Mouse (Mus musculus): ENCODE data around the gene Dnmbp. TPM values are rescaled to one million over a fixed set of nuclear protein-coding genes. Genes with fewer than 3 reads are reported as not detected.

The Dnmbp gene
- polyA plus RNA-seq, 1 experiment from 2014 or later, result 17.3 TPM

DNA sequence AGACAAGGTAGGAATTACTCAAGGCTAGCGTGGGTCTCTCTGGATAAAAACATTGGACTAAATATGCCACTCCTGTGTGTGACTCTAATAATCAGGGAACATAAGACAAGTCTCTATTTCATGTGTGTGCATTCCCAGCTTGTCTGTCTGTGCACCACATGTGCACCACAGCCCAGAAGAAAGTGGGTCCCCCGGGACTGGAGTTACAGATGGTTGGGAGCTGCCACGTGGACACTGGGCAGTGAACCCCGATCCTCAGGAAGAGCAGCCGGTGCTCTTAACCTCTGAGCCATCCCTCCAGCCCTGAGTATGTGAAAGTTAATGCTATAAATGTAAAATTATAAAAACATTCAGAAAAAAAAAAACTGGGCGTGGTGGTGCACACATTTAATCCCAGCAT lies 22.2 kb downstream of the Dnmbp start:
- Histone ChIP-seq H3K4me1 (ENCODE audit: control insufficient read depth, insufficient read depth, low read length) (no peaks in the 10 kb centered on the region; the same call in 1 of the 2 replicates), H3K4me2 (ENCODE audit: low read depth, low read length) (no peak overlapping the region), H3K27me3 (ENCODE audit: control insufficient read depth, insufficient read depth, low read length) (no peaks in the 10 kb centered on the region), H3K4me3 (ENCODE audit: low read depth, low read length) (no peak overlapping the region), H3K27ac (replicated peaks; ENCODE audit: low read depth, low read length) (no peak overlapping the region), H3K36me3 (replicated peaks; ENCODE audit: control insufficient read depth, insufficient read depth, low read depth, low read length) (no peaks in the 10 kb centered on the region), H3K9ac (replicated peaks; ENCODE audit: low read length) (no peak overlapping the region), H3K9me3 (replicated peaks; ENCODE audit: control insufficient read depth, low read length) (no peaks in the 10 kb centered on the region)
- DNase-seq (ENCODE audit: low spot score) (no peak), ATAC-seq (replicated peaks; ENCODE audit: insufficient number of reproducible peaks, low FRiP score, low TSS enrichment, low read depth) (no peak)
- 79% methylated on average over 6 of the region's 6 CpGs for WGBS

DNA sequence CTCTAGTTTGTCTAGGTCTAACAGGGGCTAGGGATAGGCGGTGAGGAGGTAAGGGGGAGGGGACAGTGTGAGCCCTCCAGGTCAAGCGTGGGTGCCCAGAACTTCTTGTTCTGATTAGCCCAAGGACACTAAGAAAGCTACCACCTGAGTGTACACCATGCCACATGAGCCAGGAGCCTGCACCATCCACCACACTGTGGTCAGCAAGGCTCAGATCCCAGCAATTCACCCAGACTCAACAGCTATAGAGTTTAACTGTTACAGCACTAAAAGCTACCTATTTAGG lies 22.6 kb downstream of the Dnmbp start:
- Histone ChIP-seq H3K9ac (replicated peaks; ENCODE audit: low read length) (no peak overlapping the region), H3K4me2 (ENCODE audit: low read depth, low read length) (no peak overlapping the region), H3K9me3 (replicated peaks; ENCODE audit: control insufficient read depth, low read length) (no peaks in the 10 kb centered on the region), H3K4me1 (ENCODE audit: control insufficient read depth, insufficient read depth, low read length) (no peaks in the 10 kb centered on the region; the same call in 1 of the 2 replicates), H3K36me3 (replicated peaks; ENCODE audit: control insufficient read depth, insufficient read depth, low read depth, low read length) (no peaks in the 10 kb centered on the region), H3K4me3 (ENCODE audit: low read depth, low read length) (no peak overlapping the region), H3K27me3 (ENCODE audit: control insufficient read depth, insufficient read depth, low read length) (no peaks in the 10 kb centered on the region), H3K27ac (replicated peaks; ENCODE audit: low read depth, low read length) (no peak overlapping the region)
- 82% methylated on average over 2 of the region's 2 CpGs for WGBS
- no peak for ATAC-seq (replicated peaks; ENCODE audit: insufficient number of reproducible peaks, low FRiP score, low TSS enrichment, low read depth)
- no peak for DNase-seq (ENCODE audit: low spot score)

DNA sequence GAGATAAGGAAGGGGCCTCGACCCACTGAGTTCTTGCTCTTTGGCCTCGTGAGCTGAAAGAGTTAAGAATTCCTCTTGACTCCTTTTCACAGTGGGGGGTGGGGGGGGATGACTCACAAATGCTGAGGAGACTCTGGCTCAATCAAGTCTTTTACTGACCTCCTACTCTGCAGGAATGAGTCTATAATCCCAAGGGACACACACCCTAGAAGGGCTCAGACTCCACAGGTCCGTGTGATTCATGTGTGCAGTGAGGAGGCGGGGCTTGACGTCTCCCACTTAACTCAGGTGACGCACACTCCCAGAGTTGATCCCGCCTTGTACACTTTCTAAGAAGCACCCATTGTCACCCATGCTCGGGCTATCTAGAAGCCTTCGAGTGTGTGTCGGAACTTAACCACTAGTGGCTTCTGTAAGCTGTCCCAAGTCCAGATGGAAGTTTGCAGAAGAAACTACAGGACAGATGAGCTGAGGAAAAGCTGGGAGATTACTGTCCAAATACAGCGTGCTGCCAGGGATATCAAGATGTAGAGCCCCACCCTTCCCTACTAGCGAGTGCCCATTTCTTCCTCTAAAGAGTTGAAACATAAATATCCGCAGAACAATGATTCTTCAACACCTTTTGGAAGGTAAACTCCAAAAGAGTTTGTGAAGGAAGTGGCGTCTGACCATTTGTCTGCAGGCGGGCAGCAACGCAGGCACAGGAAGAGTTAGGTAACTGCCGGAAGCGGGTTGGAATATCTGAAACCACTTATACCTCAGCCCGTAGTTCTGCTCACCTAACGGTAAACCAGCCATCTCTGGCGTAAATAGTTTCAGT lies 23.2 kb downstream of the Dnmbp start:
- no peak overlapping the region for H3K27ac ChIP-seq (replicated peaks; ENCODE audit: low read depth, low read length)
- H3K9me3 ChIP-seq (replicated peaks; ENCODE audit: control insufficient read depth, low read length), result no peaks in the 10 kb centered on the region
- WGBS, result 71% methylated on average over 21 of the region's 21 CpGs
- no peak overlapping the region for H3K4me2 ChIP-seq (ENCODE audit: low read depth, low read length)
- H3K4me1 ChIP-seq (ENCODE audit: control insufficient read depth, insufficient read depth, low read length), result no peaks in the 10 kb centered on the region; the same call in 1 of the 2 replicates
- no peak for ATAC-seq (replicated peaks; ENCODE audit: insufficient number of reproducible peaks, low FRiP score, low TSS enrichment, low read depth)
- no peaks in the 10 kb centered on the region for H3K36me3 ChIP-seq (replicated peaks; ENCODE audit: control insufficient read depth, insufficient read depth, low read depth, low read length)
- no peak overlapping the region for H3K4me3 ChIP-seq (ENCODE audit: low read depth, low read length)
- H3K9ac ChIP-seq (replicated peaks; ENCODE audit: low read length), result no peak overlapping the region
- no peaks in the 10 kb centered on the region for H3K27me3 ChIP-seq (ENCODE audit: control insufficient read depth, insufficient read depth, low read length)
- DNase-seq (ENCODE audit: low spot score), result no peak

DNA sequence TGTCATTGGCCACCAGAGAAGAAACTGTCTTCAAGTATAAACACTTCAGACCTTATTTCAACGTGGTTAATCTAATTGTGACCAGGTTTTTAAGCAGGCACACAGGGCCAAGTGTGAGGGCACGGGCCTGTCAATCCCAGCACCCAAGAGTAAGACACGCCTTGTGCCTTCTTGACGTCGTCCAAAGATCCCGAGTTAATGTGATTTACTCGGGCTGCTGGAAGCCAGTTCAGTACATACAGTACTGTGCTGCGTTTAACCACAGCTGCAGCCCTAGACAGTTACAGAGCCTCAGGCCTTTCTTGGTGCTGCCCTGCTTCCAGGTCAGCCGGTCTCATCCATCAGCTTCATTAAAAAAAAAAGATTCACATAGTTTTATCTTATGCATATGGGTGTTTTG lies 24.6 kb downstream of the Dnmbp start:
- ATAC-seq (replicated peaks; ENCODE audit: insufficient number of reproducible peaks, low FRiP score, low TSS enrichment, low read depth), result no peak
- WGBS, result 60% methylated on average over 9 of the region's 9 CpGs
- no peak overlapping the region for H3K27ac ChIP-seq (replicated peaks; ENCODE audit: low read depth, low read length)

DNA sequence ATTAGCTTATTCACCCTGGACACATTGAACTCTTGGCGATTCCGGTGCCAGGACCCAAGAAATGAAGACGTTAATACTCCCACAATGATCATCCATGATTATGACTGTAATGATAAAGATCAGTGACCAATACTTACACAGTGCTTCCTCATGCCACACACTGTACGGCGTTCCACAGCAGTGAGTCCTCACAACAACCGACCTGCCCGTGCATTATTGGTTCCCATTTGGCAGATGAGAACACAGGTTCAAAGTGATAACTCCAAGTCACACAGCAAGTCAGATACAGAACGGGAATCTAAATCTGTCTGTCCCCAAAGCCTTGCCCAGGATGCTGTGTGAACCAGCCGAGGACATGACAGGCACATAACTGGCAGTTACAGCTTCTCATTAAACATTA lies 25.0 kb downstream of the Dnmbp start:
- H3K9me3 ChIP-seq (replicated peaks; ENCODE audit: control insufficient read depth, low read length), result no peaks in the 10 kb centered on the region
- H3K27me3 ChIP-seq (ENCODE audit: control insufficient read depth, insufficient read depth, low read length), result no peaks in the 10 kb centered on the region
- 89% methylated on average over 9 of the region's 9 CpGs for WGBS
- no peak overlapping the region for H3K27ac ChIP-seq (replicated peaks; ENCODE audit: low read depth, low read length)
- H3K4me1 ChIP-seq (ENCODE audit: control insufficient read depth, insufficient read depth, low read length), result no peaks in the 10 kb centered on the region
- H3K4me2 ChIP-seq (ENCODE audit: low read depth, low read length), result no peak overlapping the region
- DNase-seq (ENCODE audit: low spot score) (no peak), ATAC-seq (replicated peaks; ENCODE audit: insufficient number of reproducible peaks, low FRiP score, low TSS enrichment, low read depth) (no peak)
- no peaks in the 10 kb centered on the region for H3K36me3 ChIP-seq (replicated peaks; ENCODE audit: control insufficient read depth, insufficient read depth, low read depth, low read length)
- no peak overlapping the region for H3K9ac ChIP-seq (replicated peaks; ENCODE audit: low read length)
- H3K4me3 ChIP-seq (ENCODE audit: low read depth, low read length), result no peak overlapping the region

More for the DNA sequence above, 24.6 kb downstream of the Dnmbp start:
- H3K9ac ChIP-seq (replicated peaks; ENCODE audit: low read length), result no peak overlapping the region
- H3K4me3 ChIP-seq (ENCODE audit: low read depth, low read length), result no peak overlapping the region
- H3K4me2 ChIP-seq (ENCODE audit: low read depth, low read length), result no peak overlapping the region
- no peaks in the 10 kb centered on the region for H3K27me3 ChIP-seq (ENCODE audit: control insufficient read depth, insufficient read depth, low read length)
- H3K4me1 ChIP-seq (ENCODE audit: control insufficient read depth, insufficient read depth, low read length), result no peaks in the 10 kb centered on the region; the same call in 1 of the 2 replicates
- H3K9me3 ChIP-seq (replicated peaks; ENCODE audit: control insufficient read depth, low read length), result no peaks in the 10 kb centered on the region
- DNase-seq (ENCODE audit: low spot score), result no peak
- no peaks in the 10 kb centered on the region for H3K36me3 ChIP-seq (replicated peaks; ENCODE audit: control insufficient read depth, insufficient read depth, low read depth, low read length)

DNA sequence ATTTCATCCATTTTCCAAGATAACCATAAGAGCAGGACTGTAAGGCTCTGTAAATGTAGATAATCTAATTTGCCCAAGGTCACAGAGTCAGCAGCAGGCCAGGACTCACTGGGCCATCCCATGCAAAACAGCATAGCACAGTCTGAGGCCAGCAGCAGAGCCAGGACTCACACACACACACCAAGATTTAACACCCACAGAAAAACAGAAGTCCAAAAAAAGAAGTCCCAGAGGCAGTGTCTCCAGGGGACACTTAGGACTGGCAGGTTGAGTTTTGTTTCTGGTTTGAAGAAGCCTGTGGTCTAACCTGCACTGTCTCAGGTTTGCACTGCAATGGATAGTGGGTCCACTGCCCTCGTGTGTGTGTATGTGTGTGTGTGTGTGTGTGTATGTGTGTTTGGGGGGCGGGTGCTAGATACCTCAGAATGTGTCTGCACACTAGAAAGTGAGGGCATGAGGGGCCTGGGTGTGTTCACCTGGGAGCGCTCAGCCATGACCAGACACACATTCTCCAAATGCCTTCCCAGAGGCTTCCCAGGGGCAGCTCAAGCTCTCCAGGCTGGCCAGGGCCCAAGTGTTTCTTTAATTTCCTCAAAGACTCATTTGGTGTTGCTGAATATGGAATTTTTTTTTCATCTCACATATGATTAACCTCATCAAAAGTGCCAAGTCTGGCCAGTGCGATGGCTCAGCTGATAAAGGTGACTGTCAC lies 27.1 kb downstream of the Dnmbp start:
- Histone ChIP-seq H3K4me3 (ENCODE audit: low read depth, low read length) (no peak overlapping the region), H3K9ac (replicated peaks; ENCODE audit: low read length) (no peak overlapping the region), H3K36me3 (replicated peaks; ENCODE audit: control insufficient read depth, insufficient read depth, low read depth, low read length) (no peaks in the 10 kb centered on the region), H3K4me2 (ENCODE audit: low read depth, low read length) (no peak overlapping the region), H3K4me1 (ENCODE audit: control insufficient read depth, insufficient read depth, low read length) (no peaks in the 10 kb centered on the region), H3K27me3 (ENCODE audit: control insufficient read depth, insufficient read depth, low read length) (no peaks in the 10 kb centered on the region), H3K9me3 (replicated peaks; ENCODE audit: control insufficient read depth, low read length) (no peaks in the 10 kb centered on the region), H3K27ac (replicated peaks; ENCODE audit: low read depth, low read length) (no peak overlapping the region)
- 82% methylated on average over 4 of the region's 4 CpGs for WGBS
- ATAC-seq (replicated peaks; ENCODE audit: insufficient number of reproducible peaks, low FRiP score, low TSS enrichment, low read depth) (no peak), DNase-seq (ENCODE audit: low spot score) (no peak)

DNA sequence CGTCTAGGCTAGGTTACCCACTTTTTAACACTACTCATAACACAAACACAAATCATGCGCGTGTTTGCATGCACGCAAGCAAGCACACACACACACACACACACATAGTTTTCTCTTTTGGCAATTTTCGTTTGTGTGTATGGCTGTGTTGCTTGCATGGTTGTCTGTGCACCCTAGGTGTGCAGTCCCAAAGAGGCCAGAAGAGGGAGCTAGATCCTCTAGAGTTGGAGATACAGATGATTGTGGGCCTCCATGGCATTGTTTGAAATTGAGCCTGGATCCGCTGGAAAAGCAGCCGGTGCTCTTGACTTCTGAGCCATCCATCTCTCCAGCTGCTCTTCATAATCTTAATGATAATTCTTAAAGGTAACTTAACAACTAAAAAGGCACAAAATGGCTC lies 33.5 kb downstream of the Dnmbp start:
- WGBS, result 91% methylated on average over 7 of the region's 7 CpGs
- ATAC-seq (replicated peaks; ENCODE audit: insufficient number of reproducible peaks, low FRiP score, low TSS enrichment, low read depth) (no peak), DNase-seq (ENCODE audit: low spot score) (no peak)
- Histone ChIP-seq H3K4me1 (ENCODE audit: control insufficient read depth, insufficient read depth, low read length) (no peaks in the 10 kb centered on the region), H3K27ac (replicated peaks; ENCODE audit: low read depth, low read length) (no peak overlapping the region), H3K27me3 (ENCODE audit: control insufficient read depth, insufficient read depth, low read length) (no peaks in the 10 kb centered on the region), H3K36me3 (replicated peaks; ENCODE audit: control insufficient read depth, insufficient read depth, low read depth, low read length) (no peaks in the 10 kb centered on the region; the same call in none of the 2 replicates), H3K9ac (replicated peaks; ENCODE audit: low read length) (no peak overlapping the region), H3K4me3 (ENCODE audit: low read depth, low read length) (no peak overlapping the region), H3K4me2 (ENCODE audit: low read depth, low read length) (no peak overlapping the region), H3K9me3 (replicated peaks; ENCODE audit: control insufficient read depth, low read length) (no peaks in the 10 kb centered on the region)

DNA sequence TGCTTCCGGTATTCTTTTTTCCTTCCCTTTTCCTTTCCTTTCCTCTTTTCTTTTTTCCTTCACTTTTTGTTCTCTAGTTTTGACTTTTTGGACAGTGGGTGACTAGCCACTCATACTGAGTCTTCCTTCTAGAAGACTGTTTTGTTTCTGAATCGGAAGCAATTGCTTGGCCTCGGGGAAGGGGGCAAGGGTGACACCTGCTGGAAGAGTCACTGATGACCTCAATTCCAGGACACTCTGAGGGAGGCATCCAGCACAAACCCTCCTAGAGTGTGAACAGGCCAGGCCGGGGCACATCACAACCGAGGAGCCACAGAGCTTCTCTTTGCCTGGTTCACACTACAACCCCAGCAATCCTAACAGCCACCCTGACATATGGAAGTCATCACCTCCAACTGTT lies 34.0 kb downstream of the Dnmbp start:
- no peaks in the 10 kb centered on the region for H3K4me1 ChIP-seq (ENCODE audit: control insufficient read depth, insufficient read depth, low read length)
- no peak overlapping the region for H3K4me2 ChIP-seq (ENCODE audit: low read depth, low read length)
- no peaks in the 10 kb centered on the region for H3K9me3 ChIP-seq (replicated peaks; ENCODE audit: control insufficient read depth, low read length)
- DNase-seq (ENCODE audit: low spot score) (peak; percentile 51), ATAC-seq (replicated peaks; ENCODE audit: insufficient number of reproducible peaks, low FRiP score, low TSS enrichment, low read depth) (no peak)
- no peaks in the 10 kb centered on the region; the same call in none of the 2 replicates for H3K36me3 ChIP-seq (replicated peaks; ENCODE audit: control insufficient read depth, insufficient read depth, low read depth, low read length)
- no peak overlapping the region for H3K27ac ChIP-seq (replicated peaks; ENCODE audit: low read depth, low read length)
- H3K4me3 ChIP-seq (ENCODE audit: low read depth, low read length), result no peak overlapping the region
- H3K27me3 ChIP-seq (ENCODE audit: control insufficient read depth, insufficient read depth, low read length), result no peaks in the 10 kb centered on the region
- H3K9ac ChIP-seq (replicated peaks; ENCODE audit: low read length), result no peak overlapping the region
- 47% methylated on average over 5 of the region's 5 CpGs for WGBS

Measured in embryonic facial prominence, embryonic 11.5 days (tissue).